In genomic region chr2:150099618-150100017, GRCm38 (mm10) we compare ENCODE assay signal across 8 mouse cellular contexts. TPM values are rescaled to one million over a fixed set of nuclear protein-coding genes. Genes with fewer than 3 reads are reported as not detected.
DNase-seq lines count a peak whose midpoint lies in the region; ATAC-seq and TF ChIP-seq lines count a peak whose summit lies in the region.
"Not testable (repeated sequence)": the region's sequence is repeated elsewhere in the genome, so short reads cannot be mapped to it uniquely, and the experiment has no call there.

No protein-coding gene starts in this region.

- H3K27me3 ChIP-seq in kidney, adult 2 months (replicated peaks; ENCODE audit: control insufficient read depth, insufficient read depth, low read length); midbrain, embryonic 11.5 days (ENCODE audit: control insufficient read depth, insufficient read depth, low read length): not testable (repeated sequence)

- not testable (repeated sequence) for TF ChIP-seq POLR2A in kidney, adult 2 months (IDR thresholded peaks at IDR 0.05; ENCODE audit: low read depth, low read length)

- not testable (repeated sequence) for H3K9ac ChIP-seq in midbrain, embryonic 11.5 days (ENCODE audit: low read length)

- peak; percentile 76 for DNase-seq in 3T3-L1 (ENCODE audit: low read depth, low spot score)
- DNase-seq in frontal cortex, adult 2 months (ENCODE audit: extremely low spot score in 1 of 2, low spot score in 1 of 2): peak; percentile 28 to 86
- DNase-seq in kidney, adult 2 months: peak; percentile 25
- DNase-seq in left cerebral cortex, adult 9 months (ENCODE audit: low spot score in 2 of 2): peak; percentile 7 to 56
- peak; percentile 87 for DNase-seq in midbrain, embryonic 11.5 days (ENCODE audit: low spot score, missing footprints)
- DNase-seq in right cerebral cortex, adult 2 months (ENCODE audit: low spot score in 2 of 2): peak; percentile 17 to 63

- H3K27ac ChIP-seq in kidney, adult 2 months (ENCODE audit: insufficient read depth, low read depth, low read length); midbrain, embryonic 11.5 days (ENCODE audit: low read depth, low read length): not testable (repeated sequence)

- H3K4me3 ChIP-seq in kidney, adult 2 months (ENCODE audit: insufficient read depth, low read depth, low read length); midbrain, embryonic 11.5 days (ENCODE audit: low read depth, low read length): not testable (repeated sequence)

- H3K4me2 ChIP-seq in midbrain, embryonic 11.5 days: not testable (repeated sequence)

- H3K9me3 ChIP-seq in midbrain, embryonic 11.5 days (ENCODE audit: control insufficient read depth, low read length): not testable (repeated sequence)

- WGBS in kidney, adult 2 months: 12% methylated on average over 2 of the region's 2 CpGs
- 27% methylated on average over 2 of the region's 2 CpGs for WGBS in midbrain, embryonic 11.5 days

- not testable (repeated sequence) for TF ChIP-seq CTCF in kidney, adult 2 months (conservative IDR thresholded peaks at IDR 0.05; ENCODE audit: insufficient read depth, insufficient read length, low read depth, low read length)

- ATAC-seq in activated CD4-positive, CD25-positive, alpha-beta regulatory T cell, adult 4 months: peak; percentile 84
- peak; percentile 74; the same call in 1 of the 2 replicates for ATAC-seq in common myeloid progenitor, adult 5-6 weeks (replicated peaks; ENCODE audit: low read depth, poor library complexity, severe bottlenecking)
- peak; percentile 67; the same call in 1 of the 2 replicates for ATAC-seq in midbrain, embryonic 11.5 days (ENCODE audit: low FRiP score)

- H3K36me3 ChIP-seq in kidney, adult 2 months (ENCODE audit: control insufficient read depth, insufficient read depth, low read length); midbrain, embryonic 11.5 days (ENCODE audit: control insufficient read depth, insufficient read depth, low read length): not testable (repeated sequence)

- H3K4me1 ChIP-seq in kidney, adult 2 months (ENCODE audit: control insufficient read depth, insufficient read depth, low read length); midbrain, embryonic 11.5 days (ENCODE audit: control insufficient read depth, insufficient read depth, low read length): not testable (repeated sequence)

RNA-seq across cellular contexts. Expression of gene Zfp120, which starts 36.9 kb away (rescaled TPM):
- 10 to 100 TPM; 31.3 to 33.4 TPM for polyA plus RNA-seq in activated CD4-positive, CD25-positive, alpha-beta regulatory T cell, adult 4 months (2017; shearing (Covaris generic))
- total RNA-seq in common myeloid progenitor, adult 5-6 weeks (2017): 23.1 and 24.7 TPM in 2 replicates
- 4.5 and 4.9 TPM in 2 replicates for polyA plus RNA-seq in frontal cortex, adult 2 months (2012; rRNA removed)
- 0.92 and 1.6 TPM in 2 replicates for polyA plus RNA-seq in kidney, adult 2 months (2012; rRNA removed)
- polyA plus RNA-seq in midbrain, embryonic 11.5 days (2014; fragmentation: Nextera tagmentation; extraction: Ambion mirVana): 9.7 and 10.0 TPM in 2 replicates

Comparison
In these comparisons a context has a peak if more than half of its experiments do, and no peak if none do; other contexts are left out.
1. DNase-seq: peak in every context shown above with its lines; median percentile 87 in midbrain, embryonic 11.5 days; 76 in 3T3-L1; 57 in frontal cortex, adult 2 months; 40 in right cerebral cortex, adult 2 months; 32 in left cerebral cortex, adult 9 months; 25 in kidney, adult 2 months.